ENCODE assay signal across 8 mouse cellular contexts in the genomic region with DNA sequence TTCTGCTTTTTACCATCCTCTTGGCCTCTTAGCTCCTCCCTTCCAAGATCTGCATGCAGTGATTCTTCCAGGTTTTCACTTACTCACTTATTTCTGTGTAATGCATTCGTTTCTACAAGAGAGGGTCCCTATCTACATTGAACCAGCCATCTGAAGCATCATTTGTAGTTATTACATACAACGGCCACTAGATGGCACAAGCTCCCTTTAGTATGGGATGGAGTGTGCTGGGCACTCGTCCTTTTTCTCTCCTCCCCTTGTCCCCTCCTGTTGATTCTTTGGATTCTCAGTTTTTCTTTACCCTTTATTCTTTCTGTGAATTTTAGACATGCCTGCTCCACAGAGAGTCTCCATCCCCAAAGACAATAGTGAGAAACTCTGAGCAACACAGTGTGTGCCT. TPM values are rescaled to one million over a fixed set of nuclear protein-coding genes. Genes with fewer than 3 reads are reported as not detected.
DNase-seq lines count a peak whose midpoint lies in the region; ATAC-seq and TF ChIP-seq lines count a peak whose summit lies in the region.

No protein-coding gene starts in this region.

- TF ChIP-seq POLR2A in cortical plate, adult 2 months (IDR thresholded peaks at IDR 0.05; ENCODE audit: extremely low read depth, insufficient read depth, low read length), result no peak

- 9% methylated on average over 3 of the region's 3 CpGs for WGBS in hindbrain, embryonic 13.5 days
- WGBS in liver, embryonic 14.5 days (ENCODE audit: insufficient replicate concordance), result 1% methylated on average over 3 of the region's 3 CpGs
- WGBS in neural tube, embryonic 15.5 days, result 6% methylated on average over 3 of the region's 3 CpGs

- H3K4me2 ChIP-seq in hindbrain, embryonic 13.5 days, result no peak overlapping the region
- no peak overlapping the region for H3K4me2 ChIP-seq in liver, embryonic 14.5 days (ENCODE audit: low read depth)
- no peak overlapping the region for H3K4me2 ChIP-seq in neural tube, embryonic 15.5 days

- H3K27ac ChIP-seq in left cerebral cortex, adult 2 months, result no peak overlapping the region
- H3K27ac ChIP-seq in cortical plate, adult 2 months (ENCODE audit: insufficient read depth, low read length), result no peak overlapping the region
- H3K27ac ChIP-seq in hindbrain, embryonic 13.5 days, result no peak overlapping the region
- H3K27ac ChIP-seq in liver, embryonic 14.5 days, result no peak overlapping the region
- H3K27ac ChIP-seq in neural tube, embryonic 15.5 days (replicated peaks), result no peak overlapping the region

- peak; percentile 85 for TF ChIP-seq CTCF in left cerebral cortex, adult 2 months (IDR thresholded peaks at IDR 0.05)
- peak; percentile 90 for TF ChIP-seq CTCF in cortical plate, adult 2 months (IDR thresholded peaks at IDR 0.05; ENCODE audit: extremely low read depth, insufficient read depth, low read length)
- TF ChIP-seq CTCF in liver, embryonic 14.5 days (IDR thresholded peaks at IDR 0.05; ENCODE audit: low read depth), result peak; percentile 72

- no peaks in the 10 kb centered on the region for H3K36me3 ChIP-seq in hindbrain, embryonic 13.5 days
- no peaks in the 10 kb centered on the region for H3K36me3 ChIP-seq in liver, embryonic 14.5 days (replicated peaks; ENCODE audit: control insufficient read depth, insufficient read depth, low read depth)
- H3K36me3 ChIP-seq in neural tube, embryonic 15.5 days, result no peaks in the 10 kb centered on the region

- no peaks in the 10 kb centered on the region for H3K9me3 ChIP-seq in hindbrain, embryonic 13.5 days
- no peaks in the 10 kb centered on the region for H3K9me3 ChIP-seq in liver, embryonic 14.5 days (ENCODE audit: control insufficient read depth, low read length)
- H3K9me3 ChIP-seq in neural tube, embryonic 15.5 days (replicated peaks), result no peaks in the 10 kb centered on the region

- DNase-seq in left cerebral cortex, adult 2 months (ENCODE audit: extremely low spot score in 1 of 2, low spot score in 2 of 2), result peak in 1 of 2 experiments; percentile 40
- no peak for DNase-seq in left cerebral cortex, adult 9 months (ENCODE audit: low spot score in 2 of 2)
- DNase-seq in MN1 (ENCODE audit: low spot score), result peak; percentile 61
- peak in 2 of 3 experiments; percentile 9 to 33 for DNase-seq in liver, embryonic 14.5 days (ENCODE audit: low read depth in 3 of 3, low spot score in 3 of 3)
- DNase-seq in layer of hippocampus, adult 9-10 months (ENCODE audit: low spot score), result no peak

- H3K4me3 ChIP-seq in left cerebral cortex, adult 2 months, result no peak overlapping the region
- H3K4me3 ChIP-seq in cortical plate, adult 2 months (ENCODE audit: insufficient read depth, low read length), result no peak overlapping the region
- no peak overlapping the region for H3K4me3 ChIP-seq in hindbrain, embryonic 13.5 days
- no peak overlapping the region for H3K4me3 ChIP-seq in liver, embryonic 14.5 days (ENCODE audit: insufficient read depth in 1 of 2, low read depth in 2 of 2, low read length in 2 of 2)
- H3K4me3 ChIP-seq in neural tube, embryonic 15.5 days (replicated peaks), result no peak overlapping the region

- TF ChIP-seq EP300 in liver, embryonic 14.5 days (IDR thresholded peaks at IDR 0.05; ENCODE audit: low read depth), result no peak

- peak; percentile 85; the same call in 1 of the 2 replicates for ATAC-seq in hindbrain, embryonic 13.5 days (ENCODE audit: low FRiP score)
- no peak for ATAC-seq in liver, embryonic 14.5 days (ENCODE audit: insufficient read depth)
- ATAC-seq in neural tube, embryonic 15.5 days (ENCODE audit: low FRiP score), result peak; percentile 79

- H3K9ac ChIP-seq in hindbrain, embryonic 13.5 days, result no peak overlapping the region
- H3K9ac ChIP-seq in liver, embryonic 14.5 days (replicated peaks), result no peak overlapping the region
- H3K9ac ChIP-seq in neural tube, embryonic 15.5 days (replicated peaks), result no peak overlapping the region

- H3K27me3 ChIP-seq in hindbrain, embryonic 13.5 days, result 0 out of 2 replicates have a peak, but pooled peaks cover 6% of the 10 kb centered on the region
- H3K27me3 ChIP-seq in liver, embryonic 14.5 days (ENCODE audit: control insufficient read depth, insufficient read depth, low read length), result no peaks in the 10 kb centered on the region
- no peaks in the 10 kb centered on the region for H3K27me3 ChIP-seq in neural tube, embryonic 15.5 days (replicated peaks)

- H3K4me1 ChIP-seq in cortical plate, adult 2 months (ENCODE audit: control insufficient read depth, insufficient read depth, low read length), result no peaks in the 10 kb centered on the region
- H3K4me1 ChIP-seq in hindbrain, embryonic 13.5 days (replicated peaks), result no peaks in the 10 kb centered on the region
- no peaks in the 10 kb centered on the region for H3K4me1 ChIP-seq in liver, embryonic 14.5 days (replicated peaks; ENCODE audit: control insufficient read depth in 2 of 2, insufficient read depth in 2 of 2, low read length in 1 of 2)
- H3K4me1 ChIP-seq in neural tube, embryonic 15.5 days, result no peaks in the 10 kb centered on the region

- intact Hi-C loops in left cerebral cortex, adult 2 months (cut with DNase I), result loop anchor here (1.0 to 2.0 kb wide), 2 partner anchors 121 to 346 kb away; no protein-coding TSS in a partner anchor

RNA-seq across cellular contexts. Expression of gene Elmod1, which starts 15.8 kb away (rescaled TPM):
- total RNA-seq in left cerebral cortex, adult 2 months (2021), result 100 to 1,000 TPM; 173 to 176 TPM
- polyA plus RNA-seq in cortical plate, adult 2 months (2012; rRNA removed), result 163 and 167 TPM in 2 replicates
- 18.4 and 19.7 TPM in 2 replicates for polyA plus RNA-seq in hindbrain, embryonic 13.5 days (2015; fragmentation: Nextera tagmentation; extraction: Ambion mirVana)
- 0.03 and 0.08 TPM in 2 replicates for polyA plus RNA-seq in liver, embryonic 14.5 days (2012; rRNA removed)
- not detected in 2 replicates for polyA plus RNA-seq in liver, embryonic 14.5 days (2014; fragmentation: Nextera tagmentation; extraction: Ambion mirVana)
- 23.5 and 29.5 TPM in 2 replicates for polyA plus RNA-seq in neural tube, embryonic 15.5 days (2015; fragmentation: Nextera tagmentation; extraction: Ambion mirVana)

Comparison
In these comparisons a context has a peak if more than half of its experiments do, and no peak if none do; other contexts are left out.
1. DNase-seq: peak in MN1 (single experiment) and liver, embryonic 14.5 days (2 of 3); none in left cerebral cortex, adult 9 months (0 of 2) and layer of hippocampus, adult 9-10 months (single experiment).
2. RNA of gene Elmod1, which starts 15.8 kb away (polyA plus RNA-seq): 163 to 167 TPM in cortical plate, adult 2 months, 23.5 to 29.5 TPM in neural tube, embryonic 15.5 days and 18.4 to 19.7 TPM in hindbrain, embryonic 13.5 days; 0.03 to 0.08 TPM in liver, embryonic 14.5 days; every median in the first group is over 10 times any median in the second.
3. Peak in every context shown above with its lines, with median percentiles within 50 percentile points of each other: CTCF ChIP-seq.